Mouse (Mus musculus) cerebellum, postnatal 25 days (tissue): ENCODE results near the gene Tnfsf18.

Source experiments
- DNase-seq, 2 experiments: peaks; one replicate each; pipeline ENCODE4 v3.0.0; 2021; ENCODE audit warnings: mixed read lengths in 2 of 2

Gene Tnfsf18

GRCm38 (mm10) chr1:161494343-161494742 is at the start of gene Tnfsf18:
Tnfsf18 (plus strand) TSS chr1:161494655.
- peak; percentile 49 to 80 for DNase-seq

GRCm38 (mm10) chr1:161444858-161445257 is 49.6 kb upstream of the Tnfsf18 start:
- DNase-seq: no peak

GRCm38 (mm10) chr1:161451683-161452245 is 42.7 kb upstream of the Tnfsf18 start:
- DNase-seq: no peak

GRCm38 (mm10) chr1:161452250-161452649 is 42.2 kb upstream of the Tnfsf18 start:
- DNase-seq: no peak

GRCm38 (mm10) chr1:161463388-161464085 is 30.9 kb upstream of the Tnfsf18 start:
- no peak for DNase-seq

GRCm38 (mm10) chr1:161477221-161477620 is 17.2 kb upstream of the Tnfsf18 start:
- DNase-seq: no peak

- no peak for DNase-seq
These were observed 14.6 kb upstream of the Tnfsf18 start for GRCm38 (mm10) chr1:161479854-161480253.

- DNase-seq: no peak
These were observed 12.2 kb upstream of the Tnfsf18 start for GRCm38 (mm10) chr1:161482211-161482610.

- DNase-seq: no peak
These were observed 7.4 kb upstream of the Tnfsf18 start for GRCm38 (mm10) chr1:161487069-161487468.

- DNase-seq: peak; percentile 29 to 48
These were observed 2.7 kb upstream of the Tnfsf18 start for GRCm38 (mm10) chr1:161491766-161492165.

GRCm38 (mm10) chr1:161496866-161497645 is 2.6 kb downstream of the Tnfsf18 start:
- DNase-seq: no peak

- no peak for DNase-seq
These were observed 5.8 kb downstream of the Tnfsf18 start for GRCm38 (mm10) chr1:161500114-161500810.

- DNase-seq: no peak
These were observed 6.3 kb downstream of the Tnfsf18 start for GRCm38 (mm10) chr1:161500811-161501146.

GRCm38 (mm10) chr1:161506317-161506716 is 11.9 kb downstream of the Tnfsf18 start:
- DNase-seq: no peak

- DNase-seq: peak; percentile 42 to 77
These were observed 13.2 kb downstream of the Tnfsf18 start for GRCm38 (mm10) chr1:161507623-161508047.

- no peak for DNase-seq
These were observed 22.9 kb downstream of the Tnfsf18 start for GRCm38 (mm10) chr1:161517355-161517754.

- DNase-seq: no peak
These were observed 25.8 kb downstream of the Tnfsf18 start for GRCm38 (mm10) chr1:161520223-161520622.

- no peak for DNase-seq
These were observed 33.7 kb downstream of the Tnfsf18 start for GRCm38 (mm10) chr1:161528173-161528572.

GRCm38 (mm10) chr1:161550596-161551095 is 56.2 kb downstream of the Tnfsf18 start:
- DNase-seq: no peak

- DNase-seq: no peak
These were observed 57.6 kb downstream of the Tnfsf18 start for GRCm38 (mm10) chr1:161552098-161552497.
